Mouse (Mus musculus): ENCODE results near the gene Jph3. TPM values are rescaled to one million over a fixed set of nuclear protein-coding genes. Genes with fewer than 3 reads are reported as not detected.

The Jph3 gene
- total and polyA plus RNA-seq, 3 experiments, result 0.15 TPM; not detected in 2

- no peaks in the 10 kb centered on the region for H3K27me3 ChIP-seq (ENCODE audit: control insufficient read depth in 1 of 2, insufficient read depth in 2 of 2, low read length in 2 of 2)
- DNase-seq (ENCODE audit: low read depth, low spot score), result peak; percentile 83
- H3K9ac ChIP-seq (ENCODE audit: control insufficient read depth, low read depth, low read length, poor library complexity, severe bottlenecking), result no peak overlapping the region
- H3K79me2 ChIP-seq (ENCODE audit: control insufficient read depth, insufficient read depth, low read length, poor library complexity), result no peaks in the 10 kb centered on the region
- no peaks in the 10 kb centered on the region for H3K4me1 ChIP-seq (ENCODE audit: control insufficient read depth in 1 of 2, insufficient read depth in 2 of 2, low read length in 2 of 2)
- H3K9me3 ChIP-seq (replicated peaks; ENCODE audit: insufficient read depth, low read length), result no peaks in the 10 kb centered on the region
- H3K27ac ChIP-seq (ENCODE audit: control insufficient read depth, low read depth, low read length), result no peak overlapping the region
- H3K4me3 ChIP-seq (ENCODE audit: control insufficient read depth in 1 of 2, insufficient read depth in 1 of 2, low read depth in 2 of 2, low read length in 2 of 2), result no peak overlapping the region
- TF ChIP-seq CTCF (IDR thresholded peaks at IDR 0.05 in 2 of 3, conservative IDR thresholded peaks at IDR 0.05 in 1 of 3; ENCODE audit: control insufficient read depth in 1 of 3, insufficient read depth in 1 of 3, low read depth in 2 of 3, low read length in 3 of 3, poor library complexity in 1 of 3, severe bottlenecking in 1 of 3), result peak; percentile 90 to 100 (median 98)
- TF ChIP-seq KAT2A (conservative IDR thresholded peaks at IDR 0.05; ENCODE audit: low read depth, low read length), result no peak
- TF ChIP-seq NRF1 (IDR thresholded peaks at IDR 0.05; ENCODE audit: insufficient read depth, low read depth, low read length, poor library complexity, severe bottlenecking), result no peak
- TF ChIP-seq CHD2 (IDR thresholded peaks at IDR 0.05; ENCODE audit: low read length), result no peak
- TF ChIP-seq ZNF384 (IDR thresholded peaks at IDR 0.05; ENCODE audit: low read depth, low read length), result no peak
- TF ChIP-seq MEF2A (IDR thresholded peaks at IDR 0.05; ENCODE audit: extremely low read depth, insufficient replicate concordance, low read depth, low read length, poor library complexity, severe bottlenecking), result no peak
- 0 out of 2 replicates have a peak, but pooled peaks have one; percentile 45 for TF ChIP-seq JUND (IDR thresholded peaks at IDR 0.05; ENCODE audit: low read depth, low read length)
- TF ChIP-seq ZC3H11A (IDR thresholded peaks at IDR 0.05; ENCODE audit: low read depth, low read length), result peak; percentile 59
- TF ChIP-seq SMC3 (IDR thresholded peaks at IDR 0.05; ENCODE audit: low read depth, low read length), result peak; percentile 98
- TF ChIP-seq CHD1 (IDR thresholded peaks at IDR 0.05; ENCODE audit: low read depth, low read length), result no peak
- TF ChIP-seq SIN3A (IDR thresholded peaks at IDR 0.05; ENCODE audit: low read length), result no peak; the same call in 1 of the 2 replicates
- TF ChIP-seq POLR2AphosphoS5 (IDR thresholded peaks at IDR 0.05; ENCODE audit: borderline replicate concordance, low read depth, low read length), result no peak
- TF ChIP-seq POLR2AphosphoS2 (IDR thresholded peaks at IDR 0.05; ENCODE audit: low read length), result no peak
- peak; percentile 62 for TF ChIP-seq RAD21 (IDR thresholded peaks at IDR 0.05; ENCODE audit: low read depth, low read length)
- TF ChIP-seq TBP (IDR thresholded peaks at IDR 0.05; ENCODE audit: low read depth, low read length), result no peak
- TF ChIP-seq UBTF (IDR thresholded peaks at IDR 0.05; ENCODE audit: borderline replicate concordance, insufficient read depth, low read depth, low read length), result no peak
- TF ChIP-seq ZKSCAN1 (IDR thresholded peaks at IDR 0.05; ENCODE audit: low read depth, low read length), result no peak
- no peak for TF ChIP-seq GATA1 (IDR thresholded peaks at IDR 0.05; ENCODE audit: low read depth, low read length)
- no peak for TF ChIP-seq MAZ (IDR thresholded peaks at IDR 0.05; ENCODE audit: low read depth, low read length)
- H3K36me3 ChIP-seq (ENCODE audit: control insufficient read depth in 1 of 2, insufficient read depth in 2 of 2, low read length in 2 of 2), result no peaks in the 10 kb centered on the region
Observed at GRCm38 (mm10) chr8:121751407-121751806, 22.0 kb downstream of the Jph3 start.

DNA sequence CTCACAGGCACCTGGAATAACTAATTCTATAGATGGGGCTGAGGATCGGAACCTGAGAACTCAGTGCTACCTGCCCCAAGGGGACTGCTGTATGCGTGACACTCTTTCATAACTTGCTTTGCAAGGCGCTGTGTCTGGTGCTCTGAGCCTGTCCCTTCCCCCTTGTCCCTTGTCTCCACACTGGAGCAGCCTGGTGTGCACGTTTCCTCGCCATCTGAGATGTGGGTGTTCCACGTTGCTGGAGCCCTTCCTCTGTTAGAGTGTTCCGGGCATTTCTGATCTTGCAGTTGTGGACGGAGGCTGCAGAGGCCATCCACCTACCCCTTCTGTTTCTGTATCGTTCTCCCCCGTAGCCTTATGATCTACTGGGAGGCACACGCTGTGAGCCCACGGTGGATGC lies 29.0 kb downstream of the Jph3 start:
- H3K79me2 ChIP-seq (ENCODE audit: control insufficient read depth, insufficient read depth, low read length, poor library complexity), result no peaks in the 10 kb centered on the region
- H3K9ac ChIP-seq (ENCODE audit: control insufficient read depth, low read depth, low read length, poor library complexity, severe bottlenecking), result no peak overlapping the region
- no peak for DNase-seq (ENCODE audit: low read depth, low spot score)
- no peak overlapping the region for H3K4me3 ChIP-seq (ENCODE audit: control insufficient read depth in 1 of 2, insufficient read depth in 1 of 2, low read depth in 2 of 2, low read length in 2 of 2)
- TF ChIP-seq HCFC1 (IDR thresholded peaks at IDR 0.05; ENCODE audit: low read depth, low read length) (no peak), SMC3 (IDR thresholded peaks at IDR 0.05; ENCODE audit: low read depth, low read length) (no peak), CHD2 (IDR thresholded peaks at IDR 0.05; ENCODE audit: low read length) (no peak), CHD1 (IDR thresholded peaks at IDR 0.05; ENCODE audit: low read depth, low read length) (no peak), MXI1 (IDR thresholded peaks at IDR 0.05; ENCODE audit: low read depth, low read length) (no peak), SIN3A (IDR thresholded peaks at IDR 0.05; ENCODE audit: low read length) (no peak), POLR2AphosphoS5 (IDR thresholded peaks at IDR 0.05; ENCODE audit: borderline replicate concordance, low read depth, low read length) (no peak), MAZ (IDR thresholded peaks at IDR 0.05; ENCODE audit: low read depth, low read length) (no peak), ZC3H11A (IDR thresholded peaks at IDR 0.05; ENCODE audit: low read depth, low read length) (no peak), MYC (IDR thresholded peaks at IDR 0.05; ENCODE audit: low read depth, low read length) (no peak), UBTF (IDR thresholded peaks at IDR 0.05; ENCODE audit: borderline replicate concordance, insufficient read depth, low read depth, low read length) (no peak), RAD21 (IDR thresholded peaks at IDR 0.05; ENCODE audit: low read depth, low read length) (no peak), USF1 (IDR thresholded peaks at IDR 0.05; ENCODE audit: low read depth, low read length) (no peak), MAFK (IDR thresholded peaks at IDR 0.05; ENCODE audit: borderline replicate concordance, low read depth, low read length) (no peak), TBP (IDR thresholded peaks at IDR 0.05; ENCODE audit: low read depth, low read length) (no peak), MEF2A (IDR thresholded peaks at IDR 0.05; ENCODE audit: extremely low read depth, insufficient replicate concordance, low read depth, low read length, poor library complexity, severe bottlenecking) (no peak), POLR2AphosphoS2 (IDR thresholded peaks at IDR 0.05; ENCODE audit: low read length) (no peak)
- H3K27me3 ChIP-seq (ENCODE audit: control insufficient read depth in 1 of 2, insufficient read depth in 2 of 2, low read length in 2 of 2), result no peaks in the 10 kb centered on the region
- no peaks in the 10 kb centered on the region for H3K9me3 ChIP-seq (replicated peaks; ENCODE audit: insufficient read depth, low read length)
- no peaks in the 10 kb centered on the region for H3K4me1 ChIP-seq (ENCODE audit: control insufficient read depth in 1 of 2, insufficient read depth in 2 of 2, low read length in 2 of 2)
- H3K27ac ChIP-seq (ENCODE audit: control insufficient read depth, low read depth, low read length), result no peak overlapping the region
- H3K36me3 ChIP-seq (ENCODE audit: control insufficient read depth in 1 of 2, insufficient read depth in 2 of 2, low read length in 2 of 2), result no peaks in the 10 kb centered on the region
